Mouse (Mus musculus): ENCODE measurements around the gene Hspd1. TPM values are rescaled to one million over a fixed set of nuclear protein-coding genes. Genes with fewer than 3 reads are reported as not detected.

Hspd1 gene
- polyA plus RNA-seq, 1 experiment from 2014 or later: 563 TPM

Other genes with a start within 250 kb of the Hspd1 start
- 20.1 and 23.7 TPM in 2 replicates for gene Ankrd44, start 161.9 kb downstream of the Hspd1 start, polyA plus RNA-seq (2016; fragmentation: Nextera tagmentation; extraction: Ambion mirVana)
- 246 and 282 TPM in 2 replicates for gene Sf3b1, start 60.8 kb downstream of the Hspd1 start, polyA plus RNA-seq (2016; fragmentation: Nextera tagmentation; extraction: Ambion mirVana)
- 19.0 and 19.5 TPM in 2 replicates for gene Coq10b, start 35.5 kb downstream of the Hspd1 start, polyA plus RNA-seq (2016; fragmentation: Nextera tagmentation; extraction: Ambion mirVana)
- gene Hspe1, start 111 bp downstream of the Hspd1 start, polyA plus RNA-seq (2016; fragmentation: Nextera tagmentation; extraction: Ambion mirVana): 611 and 851 TPM in 2 replicates
- 125 and 139 TPM in 2 replicates for gene Mob4, start 43.0 kb upstream of the Hspd1 start, polyA plus RNA-seq (2016; fragmentation: Nextera tagmentation; extraction: Ambion mirVana)
- gene Rftn2, start 138.5 kb upstream of the Hspd1 start, polyA plus RNA-seq (2016; fragmentation: Nextera tagmentation; extraction: Ambion mirVana): 13.4 and 25.4 TPM in 2 replicates
- 2.5 and 2.8 TPM in 2 replicates for gene Mars2, start 148.9 kb upstream of the Hspd1 start, polyA plus RNA-seq (2016; fragmentation: Nextera tagmentation; extraction: Ambion mirVana)

Data from limb, embryonic 10.5 days (tissue).